Mouse (Mus musculus) limb, embryonic 14.5 days (tissue): ENCODE results near the gene Wdr20rt. TPM values are rescaled to one million over a fixed set of nuclear protein-coding genes. Genes with fewer than 3 reads are reported as not detected.
"Not testable (repeated sequence)": the region's sequence is repeated elsewhere in the genome, so short reads cannot be mapped to it uniquely, and the experiment has no call there.

Experiments used
- ATAC-seq: fragments of 200-750 bp; cut with Nextera tagmentation; 2 replicates; pipeline ENCODE4 v1.8.0; 2017; ENCODE audit warnings: low read depth, moderate number of reproducible peaks, moderate TSS enrichment; ENCODE audit not compliant: low FRiP score
- DNase-seq: peaks from one replicate; pipeline ENCODE4 v3.0.0-alpha.2; 2015; ENCODE audit warnings: low spot score
- H3K27ac ChIP-seq: fragments of 300-500 bp; sonication (generic); replicated peaks from 2 replicates; pipeline ENCODE4 v1.5.1; 2014; ENCODE audit warnings: low read depth, mild to moderate bottlenecking, low read length, moderate library complexity, mixed read lengths
- H3K27me3 ChIP-seq: fragments of 300-500 bp; sonication (generic); 2 replicates; pipeline ENCODE4 v1.6.1; 2014; ENCODE audit warnings: low read length, mixed read lengths; ENCODE audit not compliant: control insufficient read depth, insufficient read depth
- H3K36me3 ChIP-seq: fragments of 300-500 bp; sonication (generic); 2 replicates; pipeline ENCODE4 v1.6.1; 2014; ENCODE audit warnings: mild to moderate bottlenecking, low read length, moderate library complexity, mixed read lengths; ENCODE audit not compliant: control insufficient read depth, insufficient read depth
- H3K4me1 ChIP-seq: fragments of 300-500 bp; sonication (generic); 2 replicates; pipeline ENCODE4 v1.6.1; 2014; ENCODE audit warnings: antibody characterized with exemption, low read length, mixed read lengths; ENCODE audit not compliant: control insufficient read depth, insufficient read depth
- H3K4me2 ChIP-seq: fragments of 300-500 bp; sonication (generic); replicated peaks from 2 replicates; pipeline ENCODE4 v1.6.1; 2014; ENCODE audit warnings: low read depth, mild to moderate bottlenecking, low read length, moderate library complexity; ENCODE audit not compliant: severe bottlenecking
- H3K4me3 ChIP-seq: fragments of 300-500 bp; sonication (generic); replicated peaks from 2 replicates; pipeline ENCODE4 v1.5.1; 2014; ENCODE audit warnings: low read length
- H3K9ac ChIP-seq: fragments of 300-500 bp; sonication (generic); 2 replicates; pipeline ENCODE4 v1.6.1; 2014; ENCODE audit warnings: mild to moderate bottlenecking, low read depth, low read length, moderate library complexity; ENCODE audit not compliant: severe bottlenecking
- H3K9me3 ChIP-seq: fragments of 300-500 bp; sonication (generic); 2 replicates; pipeline ENCODE4 v1.6.1; 2016; ENCODE audit warnings: low read length; ENCODE audit not compliant: control insufficient read depth
- POLR2A ChIP-seq: fragments of 200-500 bp; IDR thresholded peaks from 2 replicates; pipeline ENCODE4 v1.8.0; 2012; ENCODE audit warnings: inconsistent platforms, mild to moderate bottlenecking, moderate library complexity, borderline replicate concordance; ENCODE audit not compliant: insufficient read depth, insufficient read length; ENCODE audit errors: extremely low read depth
- WGBS: fragments of 180-500 bp; shearing (Covaris S2); extraction: QIAGEN DNeasy Blood & Tissue Kit; methylation state at CpG from one replicate; pipeline ENCODE4 v1.1.7; 2014; 5-methylcytosine and 5-hydroxymethylcytosine counted together
- polyA plus RNA-seq, 2 experiments: library from polyadenylated mRNA; depleted of rRNA in 1 of 2; stranded (reverse) in 1 of 2; unstranded in 1 of 2; fragments of >200 nt; fragmentation: Nextera tagmentation in 1 of 2; extraction: Ambion mirVana in 1 of 2; gene quantifications; 2 replicates each; pipeline versions ENCODE4 v1.2.1 to v1.2.3; 2012 to 2014

The Wdr20rt gene
- polyA plus RNA-seq, 2 experiments: not detected

GRCm38 (mm10) chr12:65206431-65206830, 18.9 kb upstream of the Wdr20rt start:
- TF ChIP-seq POLR2A: no peak
- Histone ChIP-seq H3K4me1 (no peaks in the 10 kb centered on the region), H3K4me3 (no peak overlapping the region), H3K9me3 (no peaks in the 10 kb centered on the region), H3K4me2 (no peak overlapping the region), H3K36me3 (no peaks in the 10 kb centered on the region), H3K27ac (no peak overlapping the region), H3K9ac (no peak overlapping the region), H3K27me3 (no peaks in the 10 kb centered on the region)
- no peak for ATAC-seq
- whole genome bisulfite sequencing: 76% methylated on average over 1 of the region's 1 CpGs
- no peak for DNase-seq

DNA sequence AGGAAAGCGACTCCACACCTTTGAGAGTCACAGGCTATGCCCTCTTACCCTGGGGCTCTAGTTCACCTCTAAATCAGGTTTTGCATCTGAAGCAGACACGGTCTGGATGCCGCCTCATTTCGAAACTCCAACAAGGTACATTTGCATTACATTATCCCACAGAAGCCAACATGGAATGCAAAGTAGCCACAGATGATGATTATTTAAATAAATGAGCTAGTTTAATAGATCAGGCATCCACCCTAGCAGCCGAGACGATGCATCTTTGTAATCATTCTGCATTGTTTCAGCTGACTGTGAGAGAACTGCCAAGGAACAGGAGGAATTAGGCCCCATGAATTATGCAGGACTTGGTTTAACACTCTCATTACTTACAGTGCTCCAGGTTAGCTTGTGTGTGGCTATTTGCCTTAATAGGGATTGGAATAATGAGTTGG, 8.9 kb upstream of the Wdr20rt start:
- DNase-seq (no peak), ATAC-seq (no peak)
- Histone ChIP-seq H3K27me3 (no peaks in the 10 kb centered on the region), H3K4me3 (no peak overlapping the region), H3K36me3 (no peaks in the 10 kb centered on the region), H3K4me1 (no peaks in the 10 kb centered on the region), H3K4me2 (no peak overlapping the region), H3K9ac (no peak overlapping the region), H3K9me3 (no peaks in the 10 kb centered on the region), H3K27ac (no peak overlapping the region)
- no peak for TF ChIP-seq POLR2A
- 74% methylated on average over 6 of the region's 6 CpGs for WGBS

GRCm38 (mm10) chr12:65228628-65229027, 3.3 kb downstream of the Wdr20rt start:
- no peak overlapping the region for H3K4me3 ChIP-seq
- H3K27me3 ChIP-seq: no peaks in the 10 kb centered on the region
- no peaks in the 10 kb centered on the region for H3K9me3 ChIP-seq
- no peaks in the 10 kb centered on the region for H3K36me3 ChIP-seq
- no peaks in the 10 kb centered on the region for H3K4me1 ChIP-seq
- no peak for ATAC-seq
- WGBS: 87% methylated on average over 6 of the region's 6 CpGs
- no peak for DNase-seq
- H3K4me2 ChIP-seq: no peak overlapping the region
- no peak for TF ChIP-seq POLR2A
- no peak overlapping the region for H3K27ac ChIP-seq
- no peak overlapping the region for H3K9ac ChIP-seq

DNA sequence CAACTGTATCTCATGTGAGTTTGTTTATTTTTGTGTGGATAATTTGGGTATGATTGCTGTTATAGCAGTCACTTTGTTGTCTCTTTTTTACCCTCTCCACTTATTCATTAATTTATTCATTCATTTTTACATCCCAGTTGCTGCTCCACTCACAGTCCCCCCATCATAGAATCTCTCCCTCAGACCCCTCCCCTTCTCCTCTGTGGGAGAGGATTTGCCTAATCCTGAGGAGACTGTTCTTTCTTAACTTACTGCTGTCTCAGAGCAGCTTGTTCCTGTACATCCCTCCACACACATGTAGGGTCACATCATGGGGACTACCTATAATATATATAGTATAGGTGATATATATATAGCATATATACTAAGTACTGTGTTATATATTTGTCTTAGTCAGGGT, 3.7 kb downstream of the Wdr20rt start:
- Histone ChIP-seq H3K27ac (no peak overlapping the region), H3K4me1 (no peaks in the 10 kb centered on the region), H3K36me3 (no peaks in the 10 kb centered on the region), H3K4me3 (no peak overlapping the region), H3K4me2 (no peak overlapping the region), H3K9ac (no peak overlapping the region), H3K27me3 (no peaks in the 10 kb centered on the region), H3K9me3 (no peaks in the 10 kb centered on the region)
- DNase-seq: no peak
- no peak for ATAC-seq
- TF ChIP-seq POLR2A: no peak

DNA sequence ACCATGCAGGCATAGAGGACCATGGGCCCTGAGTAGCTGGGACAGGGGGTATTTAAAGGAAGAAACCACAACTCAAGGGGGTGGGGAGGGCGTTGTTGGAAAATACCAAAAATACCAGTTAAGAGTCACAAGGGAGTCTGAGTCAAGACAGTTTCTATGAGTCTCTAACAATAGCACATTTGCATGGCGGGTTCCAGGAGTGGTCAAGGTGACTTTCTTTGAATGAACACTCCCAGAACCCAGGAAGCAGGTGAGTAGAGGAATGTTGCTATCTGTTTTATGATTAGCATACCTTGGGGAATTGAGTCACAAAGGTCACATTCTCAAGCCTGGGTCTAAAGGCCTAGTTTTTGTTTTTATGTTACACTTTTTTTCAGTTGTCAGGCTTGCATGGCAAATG, 7.5 kb downstream of the Wdr20rt start:
- H3K27me3 ChIP-seq, H3K36me3 ChIP-seq, H3K4me3 ChIP-seq, H3K9me3 ChIP-seq, ATAC-seq, DNase-seq, H3K4me2 ChIP-seq, H3K9ac ChIP-seq, H3K4me1 ChIP-seq, H3K27ac ChIP-seq: not testable (repeated sequence)
- WGBS: 85% methylated on average over 2 of the region's 2 CpGs

- DNase-seq (no peak), ATAC-seq (no peak)
- Histone ChIP-seq H3K27me3 (no peaks in the 10 kb centered on the region), H3K9me3 (no peaks in the 10 kb centered on the region), H3K4me2 (no peak overlapping the region), H3K27ac (no peak overlapping the region), H3K4me3 (no peak overlapping the region), H3K4me1 (no peaks in the 10 kb centered on the region), H3K9ac (no peak overlapping the region), H3K36me3 (no peaks in the 10 kb centered on the region)
- TF ChIP-seq POLR2A: no peak
- 85% methylated on average over 10 of the region's 10 CpGs for WGBS
Observed at GRCm38 (mm10) chr12:65250116-65250738, 24.9 kb downstream of the Wdr20rt start.
